Mouse (Mus musculus): ENCODE data around the gene Strap. TPM values are rescaled to one million over a fixed set of nuclear protein-coding genes. Genes with fewer than 3 reads are reported as not detected.

The Strap gene
- polyA plus RNA-seq, 1 experiment from 2014 or later, result 200 TPM

- Histone ChIP-seq H3K9me3 (no peaks in the 10 kb centered on the region), H3K36me3 (peaks cover 22% of the 10 kb centered on the region), H3K4me2 (replicated peaks) (peak overlapping the region; percentile 83), H3K4me1 (peaks cover 9% of the 10 kb centered on the region), H3K27ac (peak overlapping the region; percentile 74; the same call in 1 of the 2 replicates), H3K9ac (peak overlapping the region; percentile 90), H3K4me3 (peak overlapping the region; percentile 94), H3K27me3 (no peaks in the 10 kb centered on the region; the same call in 1 of the 2 replicates)
- no peak for ATAC-seq (ENCODE audit: insufficient number of reproducible peaks, insufficient read depth, low FRiP score, low TSS enrichment)
- 9% methylated on average over 17 of the region's 17 CpGs for WGBS
Observed at GRCm38 (mm10) chr6:137735671-137736238, 877 bp downstream of the Strap start.

- no peak for ATAC-seq (ENCODE audit: insufficient number of reproducible peaks, insufficient read depth, low FRiP score, low TSS enrichment)
- Histone ChIP-seq H3K27ac (no peak overlapping the region), H3K4me1 (peaks cover 7% of the 10 kb centered on the region), H3K4me3 (no peak overlapping the region), H3K4me2 (replicated peaks) (no peak overlapping the region), H3K9me3 (no peaks in the 10 kb centered on the region), H3K27me3 (no peaks in the 10 kb centered on the region), H3K36me3 (peaks cover 63% of the 10 kb centered on the region), H3K9ac (no peak overlapping the region)
- WGBS, result 95% methylated on average over 2 of the region's 2 CpGs
Observed at GRCm38 (mm10) chr6:137740972-137741371, 6.1 kb downstream of the Strap start.

- no peak overlapping the region for H3K9ac ChIP-seq
- peaks cover 74% of the 10 kb centered on the region for H3K36me3 ChIP-seq
- H3K4me3 ChIP-seq, result no peak overlapping the region
- H3K27me3 ChIP-seq, result no peaks in the 10 kb centered on the region
- no peak overlapping the region for H3K27ac ChIP-seq
- no peak overlapping the region for H3K4me2 ChIP-seq (replicated peaks)
- WGBS, result 84% methylated on average over 4 of the region's 4 CpGs
- no peaks in the 10 kb centered on the region for H3K4me1 ChIP-seq
- H3K9me3 ChIP-seq, result no peaks in the 10 kb centered on the region
- ATAC-seq (ENCODE audit: insufficient number of reproducible peaks, insufficient read depth, low FRiP score, low TSS enrichment), result no peak
Observed at GRCm38 (mm10) chr6:137744700-137745099, 9.8 kb downstream of the Strap start.

- Histone ChIP-seq H3K4me1 (no peaks in the 10 kb centered on the region), H3K36me3 (peaks cover 66% of the 10 kb centered on the region), H3K4me2 (replicated peaks) (no peak overlapping the region), H3K9ac (no peak overlapping the region), H3K27me3 (no peaks in the 10 kb centered on the region), H3K27ac (no peak overlapping the region), H3K4me3 (no peak overlapping the region), H3K9me3 (no peaks in the 10 kb centered on the region)
- WGBS, result 74% methylated on average over 5 of the region's 5 CpGs
- no peak for ATAC-seq (ENCODE audit: insufficient number of reproducible peaks, insufficient read depth, low FRiP score, low TSS enrichment)
Observed at GRCm38 (mm10) chr6:137747174-137747928, 12.5 kb downstream of the Strap start.

- Histone ChIP-seq H3K9ac (no peak overlapping the region), H3K27me3 (no peaks in the 10 kb centered on the region), H3K4me1 (peaks cover 4% of the 10 kb centered on the region; the same call in 1 of the 2 replicates), H3K36me3 (peaks cover 40% of the 10 kb centered on the region), H3K4me2 (replicated peaks) (no peak overlapping the region), H3K27ac (no peak overlapping the region), H3K4me3 (no peak overlapping the region), H3K9me3 (no peaks in the 10 kb centered on the region)
- 82% methylated on average over 10 of the region's 10 CpGs for WGBS
- no peak for ATAC-seq (ENCODE audit: insufficient number of reproducible peaks, insufficient read depth, low FRiP score, low TSS enrichment)
Observed at GRCm38 (mm10) chr6:137751551-137752274, 16.8 kb downstream of the Strap start.

- no peaks in the 10 kb centered on the region for H3K9me3 ChIP-seq
- H3K27ac ChIP-seq, result no peak overlapping the region
- no peak overlapping the region for H3K4me2 ChIP-seq (replicated peaks)
- no peaks in the 10 kb centered on the region for H3K27me3 ChIP-seq
- H3K4me3 ChIP-seq, result no peak overlapping the region
- no peak for ATAC-seq (ENCODE audit: insufficient number of reproducible peaks, insufficient read depth, low FRiP score, low TSS enrichment)
- no peak overlapping the region for H3K9ac ChIP-seq
- peaks cover 4% of the 10 kb centered on the region; the same call in 1 of the 2 replicates for H3K4me1 ChIP-seq
- 87% methylated on average over 4 of the region's 4 CpGs for WGBS
- peaks cover 37% of the 10 kb centered on the region for H3K36me3 ChIP-seq
Observed at GRCm38 (mm10) chr6:137752275-137752655, 17.4 kb downstream of the Strap start.

- H3K4me2 ChIP-seq (replicated peaks), result peak within 1 kb of the TSS; percentile 59
- ATAC-seq (ENCODE audit: insufficient number of reproducible peaks, insufficient read depth, low FRiP score, low TSS enrichment), result peak; percentile 88
- WGBS, result 10% methylated on average over 26 of the region's 26 CpGs
- peaks cover 4% of the 10 kb centered on the region; the same call in 1 of the 2 replicates for H3K4me1 ChIP-seq
- peak within 1 kb of the TSS; percentile 49 for H3K9ac ChIP-seq
- H3K9me3 ChIP-seq, result no peaks in the 10 kb centered on the region
- peaks cover 22% of the 10 kb centered on the region for H3K36me3 ChIP-seq
- H3K27me3 ChIP-seq, result no peaks in the 10 kb centered on the region
- peak within 1 kb of the TSS; percentile 46; the same call in 1 of the 2 replicates for H3K27ac ChIP-seq
- peak within 1 kb of the TSS; percentile 61 for H3K4me3 ChIP-seq
Observed at GRCm38 (mm10) chr6:137754056-137754856, 19.4 kb downstream of the Strap start, which contains the start of gene Dera. Gene Dera, plus strand, starts transcription at chr6:137754546.

GRCm38 (mm10) chr6:137754857-137755232 lies 20.0 kb downstream of the Strap start:
- Histone ChIP-seq H3K27ac (peak overlapping the region; percentile 46; the same call in 1 of the 2 replicates), H3K9me3 (no peaks in the 10 kb centered on the region), H3K36me3 (peaks cover 17% of the 10 kb centered on the region), H3K27me3 (no peaks in the 10 kb centered on the region), H3K4me1 (peaks cover 4% of the 10 kb centered on the region; the same call in 1 of the 2 replicates), H3K4me3 (peak overlapping the region; percentile 61), H3K9ac (peak overlapping the region; percentile 49), H3K4me2 (replicated peaks) (peak overlapping the region; percentile 59)
- no peak for ATAC-seq (ENCODE audit: insufficient number of reproducible peaks, insufficient read depth, low FRiP score, low TSS enrichment)
- 5% methylated on average over 8 of the region's 8 CpGs for WGBS

- no peak for ATAC-seq (ENCODE audit: insufficient number of reproducible peaks, insufficient read depth, low FRiP score, low TSS enrichment)
- Histone ChIP-seq H3K9me3 (no peaks in the 10 kb centered on the region), H3K27me3 (no peaks in the 10 kb centered on the region), H3K27ac (no peak overlapping the region), H3K4me1 (peaks cover 4% of the 10 kb centered on the region; the same call in 1 of the 2 replicates), H3K4me3 (no peak overlapping the region), H3K36me3 (peaks cover 9% of the 10 kb centered on the region), H3K4me2 (replicated peaks) (no peak overlapping the region), H3K9ac (no peak overlapping the region)
- 64% methylated on average over 5 of the region's 5 CpGs for WGBS
Observed at GRCm38 (mm10) chr6:137756310-137756709, 21.4 kb downstream of the Strap start.

- Histone ChIP-seq H3K9ac (no peak overlapping the region), H3K27me3 (no peaks in the 10 kb centered on the region), H3K4me3 (no peak overlapping the region), H3K27ac (no peak overlapping the region), H3K4me2 (replicated peaks) (no peak overlapping the region), H3K9me3 (no peaks in the 10 kb centered on the region), H3K36me3 (no peaks in the 10 kb centered on the region), H3K4me1 (peaks cover 4% of the 10 kb centered on the region; the same call in 1 of the 2 replicates)
- WGBS, result 100% methylated on average over 1 of the region's 1 CpGs
- no peak for ATAC-seq (ENCODE audit: insufficient number of reproducible peaks, insufficient read depth, low FRiP score, low TSS enrichment)
Observed at GRCm38 (mm10) chr6:137757891-137758290, 23.0 kb downstream of the Strap start.

GRCm38 (mm10) chr6:137759681-137760080 lies 24.8 kb downstream of the Strap start:
- Histone ChIP-seq H3K27ac (no peak overlapping the region), H3K9ac (no peak overlapping the region), H3K36me3 (no peaks in the 10 kb centered on the region), H3K4me3 (no peak overlapping the region), H3K4me1 (peaks cover 9% of the 10 kb centered on the region), H3K9me3 (no peaks in the 10 kb centered on the region), H3K27me3 (no peaks in the 10 kb centered on the region), H3K4me2 (replicated peaks) (no peak overlapping the region)
- no peak for ATAC-seq (ENCODE audit: insufficient number of reproducible peaks, insufficient read depth, low FRiP score, low TSS enrichment)
- WGBS, result 38% methylated on average over 8 of the region's 8 CpGs
